Mouse (Mus musculus): ENCODE results near the gene Taf10. TPM values are rescaled to one million over a fixed set of nuclear protein-coding genes. Genes with fewer than 3 reads are reported as not detected.

Gene Taf10
- polyA plus RNA-seq, 1 experiment = 553 TPM

DNA sequence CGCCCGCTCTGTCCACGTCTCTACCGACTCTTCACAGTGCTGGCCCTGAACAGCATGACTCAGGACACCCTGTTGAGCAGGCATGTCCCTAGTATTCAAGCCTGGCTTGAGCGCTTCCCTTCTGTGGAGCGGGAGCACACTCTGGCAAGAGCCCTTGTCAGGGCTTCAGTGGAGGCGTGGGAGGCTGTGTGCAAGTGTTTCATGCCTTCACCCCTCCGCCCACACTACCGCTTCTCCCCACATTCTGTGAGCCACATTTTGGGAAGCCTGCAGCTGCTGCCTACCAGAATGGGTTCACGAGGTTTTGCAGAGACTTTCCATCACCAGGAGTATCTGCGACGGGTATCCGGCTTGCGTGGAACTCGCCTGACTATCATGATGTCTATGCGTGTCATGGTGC, 41.0 kb downstream of the Taf10 start:
- H3K27me3 ChIP-seq (ENCODE audit: control insufficient read depth, insufficient read depth, low read length) = no peaks in the 10 kb centered on the region
- DNase-seq = no peak
- no peaks in the 10 kb centered on the region for H3K4me1 ChIP-seq (replicated peaks; ENCODE audit: control insufficient read depth, insufficient read depth, low read length)
- H3K36me3 ChIP-seq (ENCODE audit: control insufficient read depth, insufficient read depth, low read length) = no peaks in the 10 kb centered on the region
- H3K27ac ChIP-seq (ENCODE audit: control insufficient read depth, insufficient read depth, low read length) = no peak overlapping the region
- WGBS = 93% methylated on average over 16 of the region's 16 CpGs
- no peak for TF ChIP-seq CTCF (IDR thresholded peaks at IDR 0.05; ENCODE audit: borderline replicate concordance, control insufficient read depth, extremely low read depth, insufficient read depth, low read length, poor library complexity)
- TF ChIP-seq POLR2A (IDR thresholded peaks at IDR 0.05; ENCODE audit: control insufficient read depth, extremely low read depth, insufficient read depth, low read length, poor library complexity) = no peak
- no peak overlapping the region for H3K4me3 ChIP-seq (ENCODE audit: control insufficient read depth, insufficient read depth, low read length)

DNA sequence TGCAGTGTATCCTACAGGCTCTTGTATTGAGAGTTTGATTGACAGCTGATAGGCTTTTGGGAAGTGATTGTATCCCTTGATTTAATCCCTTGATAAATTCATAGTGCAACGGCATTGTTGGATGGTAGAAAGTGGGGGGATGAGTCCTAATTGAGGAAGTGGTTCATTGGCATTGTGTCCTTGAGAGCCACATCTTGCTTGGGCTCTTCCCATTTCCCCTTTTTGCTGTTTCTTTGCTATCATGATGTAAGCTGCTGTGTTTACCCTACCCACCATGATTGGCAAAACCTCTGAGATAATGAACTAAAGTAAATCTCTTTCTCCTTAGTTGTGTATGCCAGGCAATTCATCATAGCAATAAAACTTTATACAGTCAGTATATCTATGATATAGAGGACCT, 53.3 kb downstream of the Taf10 start:
- no peak for TF ChIP-seq CTCF (IDR thresholded peaks at IDR 0.05; ENCODE audit: borderline replicate concordance, control insufficient read depth, extremely low read depth, insufficient read depth, low read length, poor library complexity)
- WGBS = 3% methylated on average over 1 of the region's 1 CpGs
- no peak for DNase-seq
- H3K27me3 ChIP-seq (ENCODE audit: control insufficient read depth, insufficient read depth, low read length) = no peaks in the 10 kb centered on the region
- H3K27ac ChIP-seq (ENCODE audit: control insufficient read depth, insufficient read depth, low read length) = no peak overlapping the region
- no peaks in the 10 kb centered on the region for H3K36me3 ChIP-seq (ENCODE audit: control insufficient read depth, insufficient read depth, low read length)
- no peak overlapping the region for H3K4me3 ChIP-seq (ENCODE audit: control insufficient read depth, insufficient read depth, low read length)
- no peaks in the 10 kb centered on the region for H3K4me1 ChIP-seq (replicated peaks; ENCODE audit: control insufficient read depth, insufficient read depth, low read length)

Other genes starting within 250 kb of the Taf10 start
- gene Smpd1, start 190.0 kb downstream of the Taf10 start, polyA plus RNA-seq (2012; rRNA removed) = 43.3 and 47.7 TPM in 2 replicates
- 17.7 and 34.8 TPM in 2 replicates for gene Apbb1, start 162.7 kb downstream of the Taf10 start, polyA plus RNA-seq (2012; rRNA removed)
- gene Hpx, start 144.2 kb downstream of the Taf10 start, polyA plus RNA-seq (2012; rRNA removed) = 0.97 and 8.6 TPM in 2 replicates
- 22.0 and 24.1 TPM in 2 replicates for gene Trim3, start 110.8 kb downstream of the Taf10 start, polyA plus RNA-seq (2012; rRNA removed)
- 151 and 194 TPM in 2 replicates for gene Timm10b, start 104.3 kb downstream of the Taf10 start, polyA plus RNA-seq (2012; rRNA removed)
- 53.6 and 56.8 TPM in 2 replicates for gene Arfip2, start 103.9 kb downstream of the Taf10 start, polyA plus RNA-seq (2012; rRNA removed)
- gene Gm45799, start 103.8 kb downstream of the Taf10 start, polyA plus RNA-seq (2012; rRNA removed) = 414 and 445 TPM in 2 replicates
- gene Dnhd1, start 93.5 kb downstream of the Taf10 start, polyA plus RNA-seq (2012; rRNA removed) = 1.4 and 2.7 TPM in 2 replicates
- 179 and 182 TPM in 2 replicates for gene Ilk, start 7.8 kb downstream of the Taf10 start, polyA plus RNA-seq (2012; rRNA removed)
- gene Rrp8, start 7.0 kb downstream of the Taf10 start, polyA plus RNA-seq (2012; rRNA removed) = 16.3 and 17.1 TPM in 2 replicates
- 134 and 153 TPM in 2 replicates for gene Tpp1, start 7.9 kb upstream of the Taf10 start, polyA plus RNA-seq (2012; rRNA removed)
- gene Dchs1, start 43.3 kb upstream of the Taf10 start, polyA plus RNA-seq (2012; rRNA removed) = 2.0 and 2.1 TPM in 2 replicates
- 140 and 157 TPM in 2 replicates for gene Mrpl17, start 66.7 kb upstream of the Taf10 start, polyA plus RNA-seq (2012; rRNA removed)
- 2.6 and 5.1 TPM in 2 replicates for gene Gm4070, start 209.6 kb upstream of the Taf10 start, polyA plus RNA-seq (2012; rRNA removed)

Measured in thymus, adult 2 months (tissue).